Mouse (Mus musculus) neural tube, embryonic 15.5 days (tissue): ENCODE data around the gene Bbof1. TPM values are rescaled to one million over a fixed set of nuclear protein-coding genes. Genes with fewer than 3 reads are reported as not detected.

Source experiments
- ATAC-seq: fragments of 200-750 bp; cut with Nextera tagmentation; 2 replicates; pipeline ENCODE4 v1.8.0; 2017; ENCODE audit warnings: mild to moderate bottlenecking, moderate TSS enrichment, moderate library complexity; ENCODE audit not compliant: low FRiP score
- H3K27ac ChIP-seq: fragments of 300-500 bp; sonication (generic); replicated peaks from 2 replicates; pipeline ENCODE4 v1.5.1; 2015; ENCODE audit warnings: mild to moderate bottlenecking, inconsistent platforms
- H3K27me3 ChIP-seq: fragments of 300-500 bp; sonication (generic); replicated peaks from 2 replicates; pipeline ENCODE4 v1.6.1; 2015; ENCODE audit warnings: inconsistent platforms
- H3K36me3 ChIP-seq: fragments of 300-500 bp; sonication (generic); 2 replicates; pipeline ENCODE4 v1.6.1; 2015; ENCODE audit warnings: inconsistent platforms
- H3K4me1 ChIP-seq: fragments of 300-500 bp; sonication (generic); 2 replicates; pipeline ENCODE4 v1.6.1; 2015; ENCODE audit warnings: inconsistent platforms
- H3K4me2 ChIP-seq: fragments of 300-500 bp; sonication (generic); 2 replicates; pipeline ENCODE4 v1.6.1; 2015; ENCODE audit warnings: inconsistent platforms, mild to moderate bottlenecking, moderate library complexity
- H3K4me3 ChIP-seq: fragments of 300-500 bp; sonication (generic); replicated peaks from 2 replicates; pipeline ENCODE4 v1.5.1; 2015; ENCODE audit warnings: mild to moderate bottlenecking, inconsistent platforms
- H3K9ac ChIP-seq: fragments of 300-500 bp; sonication (generic); replicated peaks from 2 replicates; pipeline ENCODE4 v1.6.1; 2015; ENCODE audit warnings: mild to moderate bottlenecking, inconsistent platforms
- H3K9me3 ChIP-seq: fragments of 300-500 bp; sonication (generic); replicated peaks from 2 replicates; pipeline ENCODE4 v1.6.1; 2016; ENCODE audit warnings: inconsistent platforms
- WGBS: fragments of 180-500 bp; shearing (Covaris S2); methylation state at CpG from one replicate; pipeline ENCODE4 v1.1.7; 2015; ENCODE audit warnings: mixed read lengths; 5-methylcytosine and 5-hydroxymethylcytosine counted together
- polyA plus RNA-seq: library from polyadenylated mRNA; unstranded; fragments of >200 nt; fragmentation: Nextera tagmentation; extraction: Ambion mirVana; gene quantifications from 2 replicates; pipeline ENCODE4 v1.2.1, GENCODE M21; 2015

Bbof1 gene
- polyA plus RNA-seq = 3.6 and 5.0 TPM in 2 replicates

DNA sequence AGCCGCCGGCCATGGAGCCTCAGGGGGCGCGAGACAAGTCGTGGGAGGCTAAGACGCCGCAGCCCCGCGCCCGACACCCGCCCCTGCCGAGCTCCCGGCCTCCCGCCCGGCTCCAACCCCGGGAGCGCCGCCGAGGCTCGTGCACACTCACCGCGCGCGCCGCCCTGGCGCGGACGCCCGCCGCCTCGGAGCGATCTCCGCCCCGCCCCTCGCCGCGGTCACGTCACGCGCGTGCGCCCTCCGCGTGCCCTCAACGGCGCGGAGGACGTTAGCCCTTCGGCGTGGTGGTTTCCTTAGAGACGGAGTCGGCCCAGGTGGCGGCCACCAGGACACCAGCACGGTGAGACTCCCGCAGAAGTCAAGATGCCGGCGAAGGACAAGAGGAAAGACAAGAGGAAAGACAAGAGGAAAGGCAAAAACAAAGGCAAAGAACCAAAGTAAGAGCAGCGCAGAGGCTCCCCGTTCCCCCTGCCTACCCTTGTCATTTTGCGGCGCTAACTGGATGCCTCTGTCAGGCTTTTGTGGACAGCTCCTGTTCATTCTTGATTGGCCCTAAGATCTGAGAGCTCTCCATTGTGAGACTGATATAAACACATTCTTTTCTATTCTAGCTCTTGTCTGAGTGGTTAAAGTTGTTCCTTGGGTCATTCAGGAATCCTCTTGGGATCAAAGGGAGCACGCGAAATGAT is at the start of gene Bbof1, which contains the start of gene Entpd5:
Bbof1 (plus strand) TSS at position 253 of the 689 bp plus-strand sequence.
Entpd5 (minus strand) TSS at position 211 of the 689 bp plus-strand sequence.
- Histone ChIP-seq H3K4me2 (peak within 1 kb of the TSS; percentile 86), H3K4me3 (peak within 1 kb of the TSS; percentile 82), H3K9me3 (no peaks in the 10 kb centered on the region), H3K27ac (peak within 1 kb of the TSS; percentile 93), H3K36me3 (no peaks in the 10 kb centered on the region), H3K4me1 (peaks cover 12% of the 10 kb centered on the region), H3K9ac (peak within 1 kb of the TSS; percentile 89), H3K27me3 (no peaks in the 10 kb centered on the region)
- under 1% methylated on average over 61 of the region's 63 CpGs for WGBS
- peak; percentile 94 for ATAC-seq

DNA sequence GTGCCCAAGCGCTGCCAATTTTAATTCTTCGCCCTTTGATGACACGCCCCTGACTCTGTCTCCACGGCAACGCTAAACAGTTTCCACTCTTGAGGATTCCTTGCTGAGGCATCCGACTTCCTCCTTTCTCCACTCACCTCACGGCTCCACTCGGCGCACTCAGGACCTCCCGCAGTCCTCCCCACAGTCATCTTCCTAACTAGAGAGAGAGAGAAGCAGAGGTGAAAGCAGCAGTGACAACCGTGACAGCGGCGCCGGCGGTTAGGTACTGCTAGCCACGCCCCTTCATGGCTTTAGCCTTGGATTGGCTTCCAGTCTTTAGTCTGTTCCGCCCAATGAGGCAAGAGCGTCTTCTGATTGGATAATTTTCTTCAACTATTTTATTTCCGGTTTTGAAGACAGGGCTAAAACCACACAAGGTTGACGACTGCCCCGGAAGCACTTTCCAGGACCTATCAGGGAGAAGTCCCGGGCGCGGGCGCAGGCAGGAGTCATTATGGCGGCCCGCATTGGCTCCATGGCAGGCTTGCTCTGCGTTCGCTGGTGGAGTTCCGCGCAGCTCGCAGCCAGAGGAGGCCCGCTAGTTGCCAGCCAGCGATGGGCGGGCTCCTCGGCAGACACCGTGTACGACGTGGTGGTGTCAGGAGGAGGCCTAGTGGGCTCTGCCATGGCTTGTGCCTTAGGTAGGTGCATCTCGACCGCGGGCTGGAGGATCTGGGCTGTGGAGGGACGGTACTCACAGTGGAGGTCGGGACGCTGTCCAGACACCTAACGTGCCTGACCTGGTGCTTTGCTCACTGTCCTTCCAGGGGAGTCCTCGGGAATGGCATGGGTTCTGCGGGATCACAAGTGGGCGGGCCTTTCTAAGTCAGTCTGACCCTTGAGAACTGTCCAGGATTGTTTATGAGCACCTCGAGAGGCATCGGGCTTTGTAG is 47.0 kb upstream of the Bbof1 start, which contains the start of the genes Coq6 and Fam161b:
Coq6 (plus strand) TSS at position 103 of the 935 bp plus-strand sequence.
Fam161b (minus strand) TSS at position 279 of the 935 bp plus-strand sequence.
- H3K4me1 ChIP-seq = peaks cover 33% of the 10 kb centered on the region
- H3K27me3 ChIP-seq = no peaks in the 10 kb centered on the region
- H3K36me3 ChIP-seq = peaks cover 10% of the 10 kb centered on the region; the same call in 1 of the 2 replicates
- peak within 1 kb of the TSS; percentile 90 for H3K9ac ChIP-seq
- peak within 1 kb of the TSS; percentile 79 for H3K4me2 ChIP-seq
- WGBS = under 1% methylated on average over 51 of the region's 51 CpGs
- H3K27ac ChIP-seq = peak within 1 kb of the TSS; percentile 79
- no peaks in the 10 kb centered on the region for H3K9me3 ChIP-seq
- H3K4me3 ChIP-seq = peak within 1 kb of the TSS; percentile 84
- peak; percentile 100 for ATAC-seq

DNA sequence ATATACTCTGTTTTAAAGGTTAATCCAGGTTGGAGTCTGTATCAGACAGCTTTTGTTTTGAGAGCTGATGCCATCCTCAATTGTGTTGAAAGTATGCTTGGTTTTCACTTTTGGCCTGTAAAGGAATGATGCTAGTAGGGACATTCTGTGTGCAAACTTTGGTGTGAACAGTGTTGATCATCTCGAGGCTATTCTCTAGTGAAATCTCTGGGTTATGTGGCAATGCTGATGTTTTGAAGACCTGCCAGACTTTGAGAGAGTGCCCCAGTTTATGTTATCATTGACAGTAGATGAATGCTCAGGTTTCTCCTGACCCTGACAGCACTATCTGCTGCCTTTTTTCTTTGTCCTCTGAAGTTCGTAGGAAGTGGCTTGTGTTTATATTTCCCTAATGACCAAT is 46.0 kb upstream of the Bbof1 start:
- no peaks in the 10 kb centered on the region for H3K27me3 ChIP-seq
- no peak for ATAC-seq
- no peak overlapping the region for H3K9ac ChIP-seq
- 67% methylated on average over 2 of the region's 2 CpGs for WGBS
- H3K4me1 ChIP-seq = peaks cover 33% of the 10 kb centered on the region
- peak overlapping the region; percentile 84 for H3K4me3 ChIP-seq
- peak overlapping the region; percentile 79 for H3K4me2 ChIP-seq
- H3K27ac ChIP-seq = no peak overlapping the region
- peaks cover 8% of the 10 kb centered on the region for H3K36me3 ChIP-seq
- no peaks in the 10 kb centered on the region for H3K9me3 ChIP-seq

DNA sequence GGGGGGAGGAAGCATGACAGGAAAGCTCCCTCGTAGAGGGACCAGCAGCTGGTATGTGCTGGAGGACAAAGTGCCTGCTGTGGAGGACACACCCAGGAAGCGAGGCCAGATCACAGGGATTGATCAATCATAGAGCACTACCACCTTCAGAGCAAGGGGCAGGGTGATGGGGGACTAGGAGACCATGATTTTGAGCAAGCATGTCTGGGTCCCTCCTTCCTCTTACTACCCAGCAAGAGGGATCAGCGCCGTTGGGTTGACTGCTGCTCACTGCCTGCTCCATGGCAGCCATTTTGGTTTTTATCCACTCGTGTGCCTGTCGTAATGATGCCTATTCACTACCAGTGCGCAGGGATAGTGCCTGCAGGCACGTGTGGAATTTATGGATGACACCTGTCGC is 44.6 kb upstream of the Bbof1 start:
- no peak for ATAC-seq
- 69% methylated on average over 9 of the region's 9 CpGs for WGBS

DNA sequence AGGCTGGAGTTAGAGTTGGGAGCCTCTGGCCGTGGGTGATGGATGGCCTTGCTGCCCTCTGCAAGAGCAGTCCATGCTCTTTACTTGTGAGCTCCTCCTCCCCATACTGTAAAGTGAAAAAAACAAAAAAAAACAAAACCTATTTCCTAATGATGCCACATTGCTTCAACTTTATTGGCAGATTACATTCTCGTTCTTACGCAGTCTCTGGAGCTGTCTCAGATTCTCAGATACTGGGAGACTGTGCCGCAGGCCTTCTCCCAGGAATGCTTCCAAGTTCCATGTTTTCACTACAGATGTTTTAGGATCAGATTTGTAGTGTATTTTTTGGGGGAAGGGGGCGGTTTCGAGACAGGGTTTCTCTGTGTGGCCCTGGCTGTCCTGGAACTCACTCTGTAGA is 43.7 kb upstream of the Bbof1 start:
- Histone ChIP-seq H3K4me3 (no peak overlapping the region), H3K9me3 (no peaks in the 10 kb centered on the region), H3K36me3 (peaks cover 27% of the 10 kb centered on the region), H3K9ac (no peak overlapping the region), H3K4me1 (peaks cover 30% of the 10 kb centered on the region), H3K27me3 (no peaks in the 10 kb centered on the region), H3K4me2 (no peak overlapping the region), H3K27ac (no peak overlapping the region)
- no peak for ATAC-seq
- 98% methylated on average over 6 of the region's 6 CpGs for WGBS

More for the DNA sequence above, 44.6 kb upstream of the Bbof1 start:
- H3K9me3 ChIP-seq = no peaks in the 10 kb centered on the region
- H3K36me3 ChIP-seq = peaks cover 20% of the 10 kb centered on the region
- no peak overlapping the region for H3K27ac ChIP-seq
- no peak overlapping the region for H3K9ac ChIP-seq
- H3K4me1 ChIP-seq = peaks cover 33% of the 10 kb centered on the region
- H3K4me3 ChIP-seq = no peak overlapping the region
- no peaks in the 10 kb centered on the region for H3K27me3 ChIP-seq
- H3K4me2 ChIP-seq = no peak overlapping the region

DNA sequence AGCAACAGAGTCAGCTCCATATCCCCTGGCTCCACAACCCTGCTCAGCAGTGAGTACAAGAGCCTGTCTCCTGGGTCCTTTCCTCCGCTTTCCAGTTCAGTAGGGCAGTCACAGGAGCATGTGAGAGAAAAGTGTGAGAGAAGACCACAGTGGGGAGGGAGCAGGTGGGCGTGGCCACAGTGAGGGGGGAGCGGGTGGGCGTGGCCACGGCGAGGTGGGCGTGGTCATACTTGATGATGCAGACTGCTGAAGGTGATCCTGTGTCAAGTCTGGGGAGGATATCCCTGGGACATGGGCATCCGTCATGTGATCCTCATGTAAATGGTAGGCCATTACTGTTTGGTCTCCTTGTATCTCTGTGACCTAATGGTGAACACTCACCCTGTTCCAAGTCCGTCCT is 41.9 kb upstream of the Bbof1 start:
- 70% methylated on average over 9 of the region's 9 CpGs for WGBS
- Histone ChIP-seq H3K36me3 (peaks cover 45% of the 10 kb centered on the region), H3K9me3 (no peaks in the 10 kb centered on the region), H3K4me3 (no peak overlapping the region), H3K4me1 (peaks cover 19% of the 10 kb centered on the region), H3K27me3 (no peaks in the 10 kb centered on the region), H3K9ac (no peak overlapping the region), H3K27ac (no peak overlapping the region), H3K4me2 (no peak overlapping the region)
- ATAC-seq = no peak

DNA sequence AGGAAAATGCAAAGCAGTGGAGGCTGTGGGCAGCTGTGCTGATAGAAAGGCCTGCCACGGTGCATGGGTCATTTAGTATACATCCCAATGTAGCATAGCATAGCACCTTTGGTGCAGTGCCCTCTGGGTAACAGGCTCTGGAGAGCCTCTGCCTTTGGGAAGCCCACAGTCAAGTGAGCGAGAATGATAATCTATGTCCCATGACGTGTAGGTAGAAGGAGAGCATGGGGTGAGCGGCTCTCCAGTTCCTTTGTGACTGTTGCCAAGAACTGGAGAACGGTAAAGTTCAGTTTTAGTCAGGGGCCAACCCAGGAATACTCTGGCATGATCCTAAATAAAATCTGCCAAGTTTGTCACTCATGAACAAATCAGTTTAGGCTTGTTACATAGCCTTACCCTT is 37.2 kb upstream of the Bbof1 start:
- Histone ChIP-seq H3K4me1 (peaks cover 8% of the 10 kb centered on the region), H3K27me3 (no peaks in the 10 kb centered on the region), H3K27ac (no peak overlapping the region), H3K36me3 (peaks cover 70% of the 10 kb centered on the region), H3K4me3 (no peak overlapping the region), H3K9me3 (no peaks in the 10 kb centered on the region), H3K4me2 (no peak overlapping the region), H3K9ac (no peak overlapping the region)
- WGBS = 97% methylated on average over 5 of the region's 5 CpGs
- no peak for ATAC-seq

DNA sequence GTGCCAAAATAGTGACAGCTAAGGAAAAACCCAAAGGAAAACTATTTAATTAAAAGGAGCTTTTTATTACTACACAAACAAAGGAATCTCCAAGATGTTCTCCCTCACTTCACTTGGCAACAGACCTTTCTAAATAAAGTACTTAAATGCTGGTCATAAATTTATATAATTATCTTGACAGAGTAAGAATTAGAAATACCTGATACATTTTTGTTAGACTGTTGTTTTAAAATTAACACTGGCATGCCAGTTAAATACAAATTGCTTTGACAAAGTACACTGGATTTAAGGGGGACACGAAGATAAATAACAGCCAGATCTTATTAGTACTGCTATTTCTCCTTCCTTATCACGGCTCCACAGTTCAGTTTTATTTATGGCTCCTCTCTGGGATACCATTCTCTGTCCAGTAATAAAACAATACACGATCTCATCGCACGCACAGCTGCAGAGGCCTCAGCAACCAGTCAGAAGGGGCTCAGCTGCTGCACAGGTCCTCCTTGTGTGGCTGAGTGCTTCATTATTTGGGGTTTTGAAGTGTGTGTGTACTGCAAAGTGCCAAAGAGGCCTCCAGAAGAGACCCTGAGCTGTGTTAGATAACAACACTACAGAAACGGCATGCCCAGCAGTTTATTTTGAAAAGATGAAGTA is 34.9 kb upstream of the Bbof1 start:
- Histone ChIP-seq H3K9ac (no peak overlapping the region), H3K27me3 (no peaks in the 10 kb centered on the region), H3K36me3 (peaks cover 56% of the 10 kb centered on the region), H3K4me2 (no peak overlapping the region), H3K9me3 (no peaks in the 10 kb centered on the region), H3K27ac (peak overlapping the region; percentile 42; the same call in 1 of the 2 replicates), H3K4me1 (peaks cover 8% of the 10 kb centered on the region), H3K4me3 (no peak overlapping the region)
- 29% methylated on average over 6 of the region's 6 CpGs for WGBS
- ATAC-seq = peak; percentile 50; the same call in 1 of the 2 replicates

DNA sequence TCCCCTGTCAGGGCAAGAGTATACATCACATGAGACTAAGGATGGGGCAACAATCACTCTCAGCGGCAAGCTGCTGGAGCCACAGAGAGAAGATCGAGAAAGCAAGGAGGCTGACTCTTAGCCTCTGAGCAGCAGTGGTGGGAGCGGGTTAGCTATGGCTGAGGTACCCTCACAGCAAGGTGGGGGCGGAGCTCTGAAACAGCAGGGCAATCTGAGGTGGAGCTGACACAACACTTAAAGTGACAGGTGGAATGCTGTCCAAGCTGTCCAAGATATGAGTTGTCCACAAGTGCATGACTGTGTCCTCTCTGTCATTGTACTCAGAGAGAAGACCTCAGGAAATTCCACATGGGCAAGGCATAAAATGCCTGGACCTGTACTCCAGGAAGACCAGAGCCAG is 26.5 kb upstream of the Bbof1 start:
- no peaks in the 10 kb centered on the region for H3K27me3 ChIP-seq
- H3K4me3 ChIP-seq = no peak overlapping the region
- H3K4me1 ChIP-seq = no peaks in the 10 kb centered on the region
- peaks cover 13% of the 10 kb centered on the region for H3K36me3 ChIP-seq
- H3K9me3 ChIP-seq = no peaks in the 10 kb centered on the region
- no peak overlapping the region for H3K27ac ChIP-seq
- 84% methylated on average over 4 of the region's 4 CpGs for WGBS
- H3K9ac ChIP-seq = no peak overlapping the region
- H3K4me2 ChIP-seq = no peak overlapping the region
- no peak for ATAC-seq

DNA sequence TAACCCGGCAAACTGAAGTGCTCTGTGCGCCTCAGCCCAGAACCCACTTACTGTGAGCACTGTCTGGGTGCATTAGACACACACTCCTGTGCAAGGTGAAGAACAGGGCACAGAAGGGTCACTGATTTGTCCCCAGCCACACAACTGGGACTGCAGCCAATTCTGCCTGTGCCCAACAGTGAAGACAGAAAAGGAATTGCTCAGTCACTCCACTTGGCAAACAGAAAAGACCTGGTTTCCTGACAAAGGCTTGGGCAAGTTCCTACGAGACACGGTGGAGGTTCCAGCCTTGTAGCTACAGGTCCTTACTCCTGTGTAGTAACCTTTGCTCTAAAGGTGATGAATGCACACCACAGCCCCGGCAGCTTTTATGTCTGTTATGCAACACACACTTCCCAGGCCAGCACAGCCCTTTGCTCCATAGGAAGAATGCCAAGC is 24.2 kb upstream of the Bbof1 start:
- WGBS = 66% methylated on average over 5 of the region's 5 CpGs
- no peak overlapping the region; the same call in 1 of the 2 replicates for H3K27ac ChIP-seq

DNA sequence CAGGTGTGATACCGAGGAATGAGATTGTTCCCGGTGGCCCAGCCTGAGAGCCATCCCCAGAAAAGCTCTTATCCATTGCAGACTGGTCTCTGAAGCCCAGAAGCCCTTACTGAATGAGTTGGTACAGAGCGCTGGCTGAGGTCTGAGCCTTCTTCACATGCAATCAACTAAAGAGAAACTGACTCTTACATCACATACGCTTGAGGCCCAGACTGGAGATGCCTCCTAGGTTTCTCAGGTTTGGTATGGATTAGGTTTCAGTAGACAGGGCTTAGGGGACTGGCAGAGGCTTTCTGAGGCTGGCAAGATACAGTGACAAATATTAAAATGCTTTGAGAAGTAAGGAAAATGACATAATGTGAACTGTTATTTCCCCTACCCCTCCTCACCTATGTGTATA is 23.5 kb upstream of the Bbof1 start:
- H3K27ac ChIP-seq = no peak overlapping the region
- H3K36me3 ChIP-seq = peaks cover 11% of the 10 kb centered on the region
- H3K9ac ChIP-seq = no peak overlapping the region
- H3K9me3 ChIP-seq = no peaks in the 10 kb centered on the region
- ATAC-seq = no peak
- H3K27me3 ChIP-seq = no peaks in the 10 kb centered on the region
- 92% methylated on average over 4 of the region's 4 CpGs for WGBS
- no peak overlapping the region for H3K4me2 ChIP-seq
- no peaks in the 10 kb centered on the region for H3K4me1 ChIP-seq
- no peak overlapping the region for H3K4me3 ChIP-seq

More for the DNA sequence above, 24.2 kb upstream of the Bbof1 start:
- Histone ChIP-seq H3K27me3 (no peaks in the 10 kb centered on the region), H3K4me1 (no peaks in the 10 kb centered on the region), H3K4me2 (no peak overlapping the region), H3K36me3 (peaks cover 11% of the 10 kb centered on the region), H3K9ac (no peak overlapping the region), H3K4me3 (no peak overlapping the region), H3K9me3 (no peaks in the 10 kb centered on the region)
- no peak for ATAC-seq
